Mouse (Mus musculus): Measurements from ENCODE around the gene Ube3c.

The Ube3c gene

DNA sequence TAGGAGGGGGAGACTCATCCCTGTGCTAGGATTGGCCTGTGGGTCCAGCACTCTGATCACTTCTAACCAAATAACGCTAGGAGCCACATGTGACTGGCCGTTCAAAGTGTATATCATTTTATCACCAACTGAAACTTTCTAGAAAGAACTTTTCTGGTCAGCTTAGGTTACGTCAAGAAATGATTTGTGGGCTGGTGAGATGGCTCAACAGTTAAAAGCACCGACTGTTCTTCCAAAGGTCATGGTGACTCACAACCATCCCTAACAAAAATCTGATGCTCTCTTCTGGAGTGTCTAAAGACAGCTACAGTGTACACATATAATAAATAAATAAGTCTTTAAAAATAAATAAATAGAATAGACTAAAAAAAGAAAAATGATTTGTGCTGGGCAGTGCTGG lies 103.5 kb downstream of the Ube3c start:
- DNase-seq (ENCODE audit: low read depth, low spot score): no peak

DNA sequence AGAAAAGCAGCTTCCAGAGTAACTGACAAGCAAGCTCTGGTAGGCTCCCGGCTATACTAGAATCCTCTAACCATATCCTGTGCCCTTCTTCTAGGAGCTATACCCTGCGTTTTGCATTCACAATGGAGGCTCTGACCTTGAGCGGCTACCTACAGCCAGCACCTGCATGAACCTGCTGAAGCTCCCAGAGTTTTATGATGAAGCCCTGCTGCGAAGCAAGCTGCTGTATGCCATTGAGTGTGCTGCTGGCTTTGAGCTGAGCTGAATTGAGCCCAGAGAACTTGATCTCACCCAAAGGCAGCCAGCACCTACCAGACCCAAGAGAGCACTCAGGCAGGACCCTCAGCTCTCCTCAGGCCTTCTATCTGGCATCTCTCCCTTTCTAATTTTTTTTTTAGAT lies 105.3 kb downstream of the Ube3c start:
- DNase-seq (ENCODE audit: low read depth, low spot score): no peak

DNA sequence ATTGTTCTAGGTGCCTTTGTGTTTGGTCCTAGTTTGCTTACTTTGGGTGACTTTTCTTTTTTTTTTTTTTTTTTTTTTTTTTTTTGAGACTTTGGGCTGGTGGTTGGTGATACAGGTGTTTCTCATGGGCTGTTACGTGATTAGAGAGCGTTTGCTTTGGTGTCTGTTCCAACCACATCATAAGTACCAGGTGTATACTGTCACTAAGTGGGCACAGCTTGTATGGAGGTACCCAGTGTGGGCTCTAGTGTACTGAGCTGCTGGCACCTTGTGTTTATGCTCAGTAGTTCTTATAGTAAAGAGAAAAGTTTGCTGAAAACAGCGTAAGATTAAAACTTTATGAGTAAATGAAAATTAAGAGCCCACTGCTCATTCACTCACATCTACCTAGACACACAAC lies 107.4 kb downstream of the Ube3c start:
- no peak for DNase-seq (ENCODE audit: low read depth, low spot score)

DNA sequence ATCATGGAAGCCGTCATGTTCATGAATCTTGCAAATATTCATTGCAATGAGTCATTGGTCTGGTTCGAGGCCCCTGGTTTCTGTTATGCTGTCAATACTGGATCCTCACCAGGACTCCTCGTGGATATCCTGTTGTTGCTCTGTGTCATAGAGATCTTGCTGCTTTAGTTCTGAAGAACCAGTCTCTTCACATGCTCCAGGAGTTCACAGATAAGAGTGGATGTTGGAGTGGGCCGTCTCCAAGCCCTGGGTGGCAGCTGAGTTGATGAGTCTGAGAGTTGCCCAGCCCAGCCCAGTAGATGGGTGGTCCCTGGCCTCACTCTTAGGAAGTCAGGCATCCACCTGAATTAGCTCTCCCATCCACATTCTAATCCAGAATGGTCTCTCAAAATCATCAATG lies 116.0 kb downstream of the Ube3c start:
- DNase-seq (ENCODE audit: low read depth, low spot score): no peak

DNA sequence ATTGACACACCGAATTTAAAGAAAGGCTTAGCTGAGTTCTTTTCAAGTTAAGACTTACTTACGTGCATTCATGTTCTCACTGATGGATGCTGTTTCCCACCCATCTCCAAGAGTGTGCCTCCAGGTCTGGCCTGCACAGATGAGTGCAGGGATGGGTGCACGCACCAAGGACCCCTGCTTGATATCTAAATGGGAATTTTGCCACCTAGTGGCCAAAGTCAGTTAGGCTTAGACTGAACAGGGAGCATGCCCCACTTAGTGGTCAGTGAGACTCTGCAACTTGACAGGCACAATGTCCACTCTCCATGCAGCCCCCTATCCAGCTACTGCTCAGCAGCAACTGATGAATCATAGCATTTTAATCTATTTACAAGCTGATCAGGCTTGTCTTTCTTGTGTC lies 118.6 kb downstream of the Ube3c start:
- DNase-seq (ENCODE audit: low read depth, low spot score): peak; percentile 3

DNA sequence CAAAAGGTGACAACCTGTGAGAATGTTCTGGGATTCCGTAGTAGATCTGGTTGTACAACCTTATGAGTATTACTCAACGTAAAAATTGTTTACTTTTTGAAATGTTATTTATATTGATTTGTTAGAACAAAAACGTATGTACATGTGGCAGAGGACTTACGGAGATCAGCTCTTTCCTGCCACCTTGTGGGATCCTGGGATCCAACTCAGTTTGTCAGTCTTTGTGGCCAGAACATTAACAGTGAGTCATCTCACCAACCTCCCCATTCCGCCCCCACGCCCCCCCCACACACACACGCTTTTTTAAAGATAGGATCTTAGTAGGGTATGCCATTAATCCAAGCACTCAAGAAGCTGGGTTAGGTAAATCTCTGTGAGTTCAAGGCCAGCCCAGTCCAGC lies 119.3 kb downstream of the Ube3c start:
- DNase-seq (ENCODE audit: low read depth, low spot score): no peak

DNA sequence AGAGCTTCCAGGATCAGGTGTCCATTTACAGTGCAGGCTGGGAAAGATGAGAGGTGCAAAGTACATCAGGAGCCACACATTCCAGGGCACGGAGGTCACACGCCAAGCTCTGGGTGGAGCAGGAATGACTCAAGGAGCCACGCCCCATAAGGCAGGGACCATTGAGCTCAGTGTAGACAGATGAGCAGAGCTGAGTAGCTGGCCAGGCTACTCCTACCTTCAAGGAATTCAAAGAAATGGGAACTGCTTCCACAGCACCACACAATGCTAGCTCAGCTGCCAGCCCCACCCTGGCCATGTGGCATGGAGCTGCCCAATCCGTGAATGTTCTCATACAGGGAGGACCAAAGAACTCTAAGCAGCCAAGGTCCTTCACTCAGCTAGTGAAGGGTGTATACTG lies 129.5 kb downstream of the Ube3c start:
- DNase-seq (ENCODE audit: low read depth, low spot score): no peak

DNA sequence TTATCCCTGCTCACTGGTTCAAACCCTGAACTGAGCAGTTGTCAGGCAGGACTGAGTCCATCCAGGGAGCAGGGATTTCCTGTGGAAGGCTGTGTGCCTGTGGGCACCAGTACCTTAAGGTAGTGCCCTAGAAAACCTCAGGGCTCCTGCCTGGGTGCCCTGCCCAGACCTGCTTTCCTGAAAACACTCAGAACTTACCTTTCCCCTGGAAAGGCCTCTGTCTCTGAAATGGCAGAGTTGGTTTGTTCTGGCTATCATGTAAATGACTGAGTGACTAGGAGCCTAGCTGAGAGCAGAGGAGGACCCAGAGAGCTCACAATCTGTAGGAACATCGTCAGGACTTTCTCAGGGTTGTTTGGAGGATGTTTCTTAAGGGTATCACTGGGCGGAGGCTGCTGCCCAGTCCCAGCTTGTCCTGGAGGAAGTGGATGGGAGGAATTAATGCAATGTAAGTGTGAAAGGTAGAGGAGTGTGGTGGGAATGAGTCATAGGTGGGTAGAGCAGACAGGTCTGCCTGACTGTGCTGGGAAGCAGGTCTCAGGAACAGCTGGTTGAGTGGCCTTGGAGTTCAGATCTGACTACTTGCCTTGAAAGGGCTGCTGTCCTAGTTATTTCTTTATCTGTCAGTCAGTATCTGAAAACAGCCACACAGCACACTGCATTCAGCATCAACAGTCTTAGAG lies 130.6 kb downstream of the Ube3c start:
- no peak for DNase-seq (ENCODE audit: low read depth, low spot score)

DNA sequence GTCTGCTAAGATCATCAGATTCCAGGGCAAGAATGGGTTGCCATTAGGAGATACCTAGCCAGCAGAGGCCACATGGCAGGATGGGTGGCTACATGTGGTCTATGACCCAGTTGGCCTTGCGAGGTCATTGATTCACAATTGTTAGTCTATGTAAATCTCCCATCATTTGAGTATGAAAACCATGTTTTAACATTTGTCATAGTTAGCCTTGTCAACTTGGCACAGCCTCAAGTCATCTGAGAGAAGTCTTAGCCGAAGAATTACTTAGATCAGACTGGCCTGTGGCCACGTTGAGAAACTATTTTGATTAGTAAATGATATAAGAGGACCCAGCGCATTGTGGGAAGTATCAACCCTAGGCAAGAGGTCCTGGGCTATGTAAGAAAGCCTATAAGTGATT lies 138.2 kb downstream of the Ube3c start:
- no peak for DNase-seq (ENCODE audit: low read depth, low spot score)

DNA sequence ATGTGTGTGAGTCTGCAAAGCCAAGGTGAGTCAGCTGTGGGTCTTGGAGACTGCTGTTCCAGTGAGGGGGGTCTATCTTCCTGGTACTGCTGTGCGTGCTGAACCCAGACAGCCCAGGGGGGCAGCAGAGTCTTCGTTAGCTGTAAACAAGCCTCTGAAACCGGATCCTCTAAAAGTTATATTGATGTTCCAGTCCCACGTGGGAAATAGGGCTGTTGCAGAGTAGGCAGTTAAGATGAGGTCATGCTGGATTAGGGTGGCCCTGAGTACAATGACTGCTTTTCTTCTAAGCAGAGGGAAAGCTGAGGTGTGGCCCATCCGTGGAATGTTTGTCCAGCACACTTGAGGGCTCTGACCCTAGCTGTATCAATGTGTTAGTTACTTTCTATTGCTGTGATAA lies 139.2 kb downstream of the Ube3c start:
- no peak for DNase-seq (ENCODE audit: low read depth, low spot score)

DNA sequence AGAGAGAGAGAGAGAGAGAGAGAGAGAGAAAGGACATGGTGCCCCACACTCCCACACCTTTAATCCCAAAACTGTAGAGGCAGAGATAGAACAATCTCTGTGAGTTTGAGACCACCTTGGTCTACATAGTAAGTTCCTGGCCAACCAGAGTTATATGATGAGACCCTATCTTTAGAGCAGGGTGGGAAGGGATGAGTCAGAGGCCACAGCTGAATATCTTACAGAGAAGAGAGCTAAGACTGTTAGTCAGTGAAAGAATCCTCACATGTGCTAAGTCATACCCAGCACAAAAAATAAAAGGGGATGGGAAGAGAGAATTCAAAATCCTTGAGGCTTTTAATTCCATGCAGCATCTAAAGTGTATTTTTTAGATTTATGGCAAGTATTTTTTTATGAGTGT lies 142.6 kb downstream of the Ube3c start:
- DNase-seq (ENCODE audit: low read depth, low spot score): no peak

DNA sequence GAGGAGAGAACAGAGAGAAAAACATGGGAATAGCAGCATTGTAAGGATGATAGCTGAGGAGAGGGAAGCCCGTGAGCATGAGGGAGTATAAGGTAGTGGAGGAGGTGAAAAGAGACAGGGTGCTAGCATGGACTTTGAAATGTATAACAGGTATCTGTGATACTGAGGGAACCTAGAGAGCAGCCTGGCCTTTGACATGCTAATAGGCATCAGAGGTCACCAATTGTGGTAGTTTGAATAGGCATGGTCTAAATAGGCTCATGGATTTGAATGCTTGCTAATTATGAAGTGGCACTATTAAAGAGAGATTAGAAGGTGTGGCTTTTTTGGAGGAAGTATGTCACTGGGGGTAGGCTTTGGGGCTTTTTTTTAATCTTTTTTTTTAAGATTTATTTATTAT lies 143.9 kb downstream of the Ube3c start:
- DNase-seq (ENCODE audit: low read depth, low spot score): no peak

DNA sequence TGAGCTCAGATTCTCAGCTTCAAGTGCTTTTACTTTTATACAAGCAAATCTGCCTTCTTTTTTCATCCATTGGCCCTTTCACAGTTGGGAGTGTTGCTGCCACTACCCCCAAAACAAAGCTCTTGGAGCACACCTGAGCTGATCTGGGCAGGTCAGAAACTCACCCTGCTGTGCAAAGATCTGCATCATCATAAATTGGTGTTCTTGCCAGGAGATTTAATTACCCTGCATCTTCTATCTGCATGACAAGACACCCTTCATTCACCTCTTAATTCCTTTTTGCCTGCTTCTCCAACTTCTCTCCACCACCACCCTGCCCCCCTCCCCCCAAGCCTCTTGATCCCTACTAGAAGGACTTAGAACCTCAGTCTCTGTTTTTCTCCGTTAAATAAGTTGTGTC lies 152.1 kb downstream of the Ube3c start:
- no peak for DNase-seq (ENCODE audit: low read depth, low spot score)

DNA sequence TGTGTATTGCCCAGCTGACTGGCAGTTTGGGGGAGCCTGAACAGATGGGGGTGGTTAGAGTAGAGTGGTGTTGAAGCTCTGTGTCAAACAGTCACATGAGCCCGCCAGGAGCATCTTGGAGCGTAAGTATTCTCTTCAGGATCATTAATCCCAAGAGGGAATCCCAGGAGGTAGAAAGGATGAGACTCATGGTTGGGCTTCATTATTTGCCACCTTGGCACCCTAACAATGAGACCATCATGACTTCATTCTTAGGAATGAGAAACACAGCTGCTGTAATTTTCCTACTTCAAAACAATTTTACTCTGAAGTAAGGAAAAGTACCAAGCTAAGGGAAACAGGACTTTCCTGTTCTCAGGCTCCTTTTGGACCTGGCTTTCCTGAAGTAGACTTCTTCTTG lies 156.3 kb downstream of the Ube3c start:
- DNase-seq (ENCODE audit: low read depth, low spot score): no peak

Data from retina, adult 2 months (tissue).